Mouse (Mus musculus): ENCODE data around the gene Supt5.

The Supt5 gene

GRCm38 (mm10) chr7:28350155-28350883 is 11.8 kb upstream of the Supt5 start, which contains the start of gene Rps16:
TSS of gene Rps16 (plus strand) at chr7:28350652.
- DNase-seq (ENCODE audit: low spot score), result peak; percentile 96

GRCm38 (mm10) chr7:28348601-28349000 is 10.1 kb upstream of the Supt5 start:
- DNase-seq (ENCODE audit: low spot score), result no peak

GRCm38 (mm10) chr7:28347746-28348145 is 9.2 kb upstream of the Supt5 start:
- DNase-seq (ENCODE audit: low spot score), result peak; percentile 68

GRCm38 (mm10) chr7:28344637-28345036 is 6.1 kb upstream of the Supt5 start:
- peak; percentile 71 for DNase-seq (ENCODE audit: low spot score)

- DNase-seq (ENCODE audit: low spot score), result no peak
These were observed 2.8 kb upstream of the Supt5 start for GRCm38 (mm10) chr7:28341381-28341780.

GRCm38 (mm10) chr7:28339213-28339917 is 819 bp upstream of the Supt5 start:
- peak; percentile 56 for DNase-seq (ENCODE audit: low spot score)

- DNase-seq (ENCODE audit: low spot score), result no peak
These were observed 3.1 kb downstream of the Supt5 start for GRCm38 (mm10) chr7:28335471-28335870.

- peak; percentile 38 for DNase-seq (ENCODE audit: low spot score)
These were observed 4.0 kb downstream of the Supt5 start for GRCm38 (mm10) chr7:28334534-28334933.

- DNase-seq (ENCODE audit: low spot score), result no peak
These were observed 10.3 kb downstream of the Supt5 start for GRCm38 (mm10) chr7:28328260-28328659.

- no peak for DNase-seq (ENCODE audit: low spot score)
These were observed 12.1 kb downstream of the Supt5 start for GRCm38 (mm10) chr7:28326457-28326856.

- DNase-seq (ENCODE audit: low spot score), result no peak
These were observed 13.3 kb downstream of the Supt5 start for GRCm38 (mm10) chr7:28325293-28325692.

GRCm38 (mm10) chr7:28321974-28322720 is 16.4 kb downstream of the Supt5 start:
- no peak for DNase-seq (ENCODE audit: low spot score)

- no peak for DNase-seq (ENCODE audit: low spot score)
These were observed 19.8 kb downstream of the Supt5 start for GRCm38 (mm10) chr7:28318714-28319113.

- DNase-seq (ENCODE audit: low spot score), result no peak
These were observed 20.5 kb downstream of the Supt5 start for GRCm38 (mm10) chr7:28318036-28318435.

- DNase-seq (ENCODE audit: low spot score), result peak; percentile 91
These were observed 26.5 kb downstream of the Supt5 start, which contains the start of gene Timm50 for GRCm38 (mm10) chr7:28311926-28312543. TSS of gene Timm50 (minus strand) at chr7:28312072.

- DNase-seq (ENCODE audit: low spot score), result peak; percentile 75
These were observed 27.2 kb downstream of the Supt5 start for GRCm38 (mm10) chr7:28311151-28311925.

- no peak for DNase-seq (ENCODE audit: low spot score)
These were observed 28.8 kb downstream of the Supt5 start for GRCm38 (mm10) chr7:28309737-28310136.

- DNase-seq (ENCODE audit: low spot score), result no peak
These were observed 32.3 kb downstream of the Supt5 start for GRCm38 (mm10) chr7:28306216-28306615.

- DNase-seq (ENCODE audit: low spot score), result peak; percentile 66
These were observed 32.9 kb downstream of the Supt5 start for GRCm38 (mm10) chr7:28305641-28306040.

- peak; percentile 17 for DNase-seq (ENCODE audit: low spot score)
These were observed 36.7 kb downstream of the Supt5 start, which contains the start of gene Dll3 for GRCm38 (mm10) chr7:28301616-28302433. TSS of gene Dll3 (minus strand) at chr7:28302238.
